ENCODE assay signal across 8 mouse cellular contexts in genomic region chr1:100231980-100232608, GRCm38 (mm10).
A peak's percentile ranks its signal among the peaks of the same experiment; 100 is the strongest.
DNase-seq lines count a peak whose midpoint lies in the region; ATAC-seq lines count a peak whose summit lies in the region.

No protein-coding gene starts in this region.

- peak; percentile 76 for ATAC-seq in midbrain, embryonic 14.5 days (ENCODE audit: low FRiP score, low TSS enrichment)
- no peak for ATAC-seq in granulocyte monocyte progenitor cell, adult 5-6 weeks (replicated peaks; ENCODE audit: poor library complexity, severe bottlenecking)

- H3K27ac ChIP-seq in midbrain, embryonic 14.5 days (replicated peaks; ENCODE audit: low read depth, low read length): no peak overlapping the region

- peak; percentile 3 to 5 for DNase-seq in cerebellum, postnatal 36 days
- DNase-seq in cerebellum, adult 11 months: no peak
- peak; percentile 9 for DNase-seq in adrenal gland, postnatal 36 days
- DNase-seq in frontal cortex, postnatal 14 days (ENCODE audit: low spot score in 2 of 2): peak; percentile 4 to 18
- DNase-seq in kidney, postnatal 4 days: peak; percentile 34 to 46
- peak; percentile 76 for DNase-seq in midbrain, embryonic 14.5 days
- DNase-seq in gastrocnemius, adult 8-10 months (ENCODE audit: low spot score in 2 of 2): no peak

- H3K27me3 ChIP-seq in midbrain, embryonic 14.5 days (ENCODE audit: control insufficient read depth, insufficient read depth, low read length): no peaks in the 10 kb centered on the region

- no peaks in the 10 kb centered on the region for H3K36me3 ChIP-seq in midbrain, embryonic 14.5 days (ENCODE audit: control insufficient read depth, insufficient read depth, low read length)

- no peaks in the 10 kb centered on the region for H3K4me1 ChIP-seq in midbrain, embryonic 14.5 days (ENCODE audit: control insufficient read depth, insufficient read depth, low read length)

- peak overlapping the region; percentile 14; the same call in 1 of the 2 replicates for H3K4me3 ChIP-seq in midbrain, embryonic 14.5 days (replicated peaks; ENCODE audit: low read depth, low read length)

- no peak overlapping the region for H3K4me2 ChIP-seq in midbrain, embryonic 14.5 days (ENCODE audit: low read length)

- H3K9me3 ChIP-seq in midbrain, embryonic 14.5 days (ENCODE audit: control insufficient read depth, low read length): no peaks in the 10 kb centered on the region

- WGBS in midbrain, embryonic 14.5 days: 11% methylated on average over 5 of the region's 6 CpGs

- H3K9ac ChIP-seq in midbrain, embryonic 14.5 days (replicated peaks; ENCODE audit: low read length): no peak overlapping the region

Comparison
In these comparisons a context has a peak if more than half of its experiments do, and no peak if none do; other contexts are left out.
1. DNase-seq: peak in cerebellum, postnatal 36 days (2 of 2), adrenal gland, postnatal 36 days (2 of 2), frontal cortex, postnatal 14 days (2 of 2), kidney, postnatal 4 days (2 of 2) and midbrain, embryonic 14.5 days (single experiment); none in cerebellum, adult 11 months (single experiment) and gastrocnemius, adult 8-10 months (0 of 2).